Mouse (Mus musculus) left cerebral cortex, postnatal 10 days (tissue): Measurements from ENCODE around the gene Pcca. TPM values are rescaled to one million over a fixed set of nuclear protein-coding genes. Genes with fewer than 3 reads are reported as not detected.

Experiments
- DNase-seq, 2 experiments: peaks; one replicate each; pipeline ENCODE4 v3.0.0; 2021 to 2022; ENCODE audit warnings: low spot score in 2 of 2, mixed read lengths in 1 of 2; ENCODE audit errors: extremely low spot score in 1 of 2
- intact Hi-C: fragments of 180-260 bp; cut with DNase I; formaldehyde crosslinking; loops from one replicate; pipeline ENCODE4 v1.15.1; 2025
- total RNA-seq, 2 experiments: library from RNA; stranded (reverse); gene quantifications; 2 replicates each; pipeline ENCODE4 v1.2.3; 2021

The Pcca gene
- total RNA-seq, 2 experiments from 2014 or later: 35.5 to 38.2 TPM

DNA sequence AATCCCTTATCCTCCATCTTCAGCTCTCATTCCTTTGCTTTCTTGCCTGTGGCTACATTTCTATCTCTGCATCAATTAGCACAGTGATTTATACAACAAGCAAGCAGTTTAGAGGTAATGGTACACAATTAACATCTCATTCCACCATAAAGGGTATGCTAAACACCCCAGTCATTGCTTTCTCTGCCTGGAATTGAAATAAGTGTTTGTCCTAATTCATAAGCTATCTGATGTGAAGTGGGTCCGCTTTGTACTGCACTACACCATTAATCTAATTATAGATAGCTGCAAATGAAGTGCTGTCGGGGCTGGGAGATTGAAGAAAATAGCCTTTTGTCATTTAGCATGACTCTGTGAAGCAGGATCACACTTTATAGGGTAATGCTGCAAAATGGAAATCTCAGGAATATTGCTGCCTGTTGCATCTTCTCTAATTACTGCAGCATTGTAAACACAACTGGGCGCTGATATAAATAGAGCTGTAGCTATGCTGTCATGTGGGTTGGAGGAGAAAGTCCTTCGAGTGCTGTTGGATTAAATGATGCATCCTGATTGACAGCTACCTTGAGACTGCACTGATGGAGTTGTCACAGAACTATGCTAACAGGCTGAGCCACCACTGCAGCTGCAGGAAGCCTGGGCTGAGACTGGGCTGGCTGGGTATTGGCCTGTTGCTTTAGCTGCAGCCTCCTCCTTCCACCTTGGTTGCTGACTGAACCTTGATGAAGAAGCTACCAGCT, 337.9 kb downstream of the Pcca start:
- intact Hi-C loops: no loop called here

DNA sequence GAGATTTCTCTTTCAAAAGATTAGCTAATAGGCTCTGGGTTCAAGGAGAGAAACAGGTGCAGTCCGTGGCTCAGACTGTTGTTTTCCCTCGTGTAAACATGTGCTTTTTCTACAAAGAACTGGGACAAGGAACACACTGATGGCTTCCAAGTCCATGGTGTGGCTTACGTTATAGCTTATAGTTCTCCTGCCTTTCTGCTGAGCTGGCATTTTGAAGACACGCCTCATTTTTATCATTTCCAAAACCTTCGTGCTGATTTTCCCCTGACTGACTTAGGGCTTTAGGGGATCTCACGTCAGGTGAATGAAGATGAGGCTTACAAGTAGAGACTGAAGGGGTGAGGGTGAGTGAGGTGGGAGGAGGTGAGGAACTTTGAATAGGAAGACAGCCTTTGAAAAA, 338.5 kb downstream of the Pcca start:
- intact Hi-C loops: no loop called here
- DNase-seq: no peak

More for the DNA sequence above, 337.9 kb downstream of the Pcca start:
- DNase-seq: no peak

DNA sequence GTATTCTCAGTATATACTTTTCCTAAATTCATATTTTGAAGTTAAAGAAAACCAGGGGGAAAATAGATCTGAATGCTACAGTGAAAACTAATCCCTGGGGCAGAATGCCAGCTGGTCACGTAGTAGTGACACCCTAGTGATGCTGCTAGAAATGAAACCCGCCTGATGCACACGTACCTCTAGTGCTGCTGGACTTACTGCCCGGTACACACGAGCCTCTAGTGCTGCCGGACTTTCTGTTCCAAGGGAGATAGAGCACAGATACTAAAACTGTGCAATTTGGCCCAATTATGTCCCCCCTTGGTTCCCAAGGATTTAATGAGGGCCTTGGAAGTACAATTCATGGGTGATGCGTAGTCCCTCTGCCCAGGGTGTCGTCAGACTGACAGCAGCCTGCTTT, 340.9 kb downstream of the Pcca start:
- intact Hi-C loops: loop anchor here (5.0 kb wide), 2 partner anchors 388 to 648 kb away; no protein-coding TSS in a partner anchor
- peak in 1 of 2 experiments; percentile 70 for DNase-seq

DNA sequence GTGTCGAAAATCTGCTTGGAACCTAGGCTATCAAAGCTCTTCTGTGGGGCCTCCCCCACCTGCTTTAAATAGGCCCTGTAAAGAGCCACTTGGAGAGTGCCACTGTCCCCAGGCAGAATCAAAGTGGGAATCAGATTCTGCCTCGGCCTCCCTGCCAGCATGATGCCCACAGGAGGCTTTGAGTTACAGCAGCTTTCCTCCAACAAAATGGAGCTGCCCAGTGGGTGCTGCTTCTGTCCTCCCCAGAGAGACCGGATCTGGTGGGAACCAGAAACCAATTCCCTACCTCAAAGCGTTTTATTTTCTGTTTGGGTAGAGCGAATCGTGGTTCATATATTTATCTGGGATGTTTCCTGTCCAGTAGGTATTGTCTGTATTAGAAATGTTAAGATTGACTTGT, 341.5 kb downstream of the Pcca start:
- intact Hi-C loops: loop anchor here (5.0 kb wide), 2 partner anchors 388 to 648 kb away; no protein-coding TSS in a partner anchor
- no peak for DNase-seq

DNA sequence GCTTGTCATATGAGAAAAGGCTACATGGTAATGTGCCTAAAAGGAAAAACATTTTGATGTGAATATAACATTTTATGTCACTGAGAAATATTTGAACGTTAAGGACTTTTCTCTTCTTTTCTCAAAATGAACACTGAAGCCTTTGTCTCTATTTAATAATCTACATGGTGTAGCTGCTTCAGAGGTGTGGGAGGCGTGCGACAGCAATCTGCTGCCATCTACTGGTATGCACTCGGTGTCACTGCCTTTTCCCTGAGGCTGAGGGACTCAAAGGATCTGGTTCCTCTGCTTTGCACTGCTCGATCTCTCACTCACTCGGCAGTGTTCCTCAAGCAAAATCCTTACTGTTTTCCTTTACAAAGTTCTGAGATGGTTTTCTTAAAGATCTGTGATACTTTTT, 342.0 kb downstream of the Pcca start:
- DNase-seq: peak; percentile 87 to 90
- intact Hi-C loops: loop anchor here (5.0 kb wide), 2 partner anchors 389 to 649 kb away; no protein-coding TSS in a partner anchor

DNA sequence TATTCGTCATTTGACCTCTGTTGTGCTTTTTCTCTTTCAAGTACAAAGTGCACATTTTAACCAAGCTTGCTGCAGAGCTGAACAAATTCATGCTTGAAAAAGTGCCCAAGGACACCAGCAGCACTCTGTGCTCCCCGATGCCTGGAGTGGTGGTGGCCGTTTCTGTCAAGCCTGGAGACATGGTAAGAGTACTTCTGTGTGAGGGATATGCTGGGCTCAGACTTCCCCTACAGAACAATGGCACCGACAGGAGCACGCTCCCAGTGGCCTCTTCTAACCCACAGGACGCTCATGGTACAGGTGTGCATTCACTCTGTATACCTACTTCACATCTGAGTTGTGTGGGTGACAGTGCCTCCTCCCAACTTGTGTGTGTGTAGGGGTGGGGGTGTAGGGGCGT, 342.6 kb downstream of the Pcca start:
- no peak for DNase-seq
- intact Hi-C loops: loop anchor here (5.0 kb wide), 2 partner anchors 389 to 649 kb away; no protein-coding TSS in a partner anchor

DNA sequence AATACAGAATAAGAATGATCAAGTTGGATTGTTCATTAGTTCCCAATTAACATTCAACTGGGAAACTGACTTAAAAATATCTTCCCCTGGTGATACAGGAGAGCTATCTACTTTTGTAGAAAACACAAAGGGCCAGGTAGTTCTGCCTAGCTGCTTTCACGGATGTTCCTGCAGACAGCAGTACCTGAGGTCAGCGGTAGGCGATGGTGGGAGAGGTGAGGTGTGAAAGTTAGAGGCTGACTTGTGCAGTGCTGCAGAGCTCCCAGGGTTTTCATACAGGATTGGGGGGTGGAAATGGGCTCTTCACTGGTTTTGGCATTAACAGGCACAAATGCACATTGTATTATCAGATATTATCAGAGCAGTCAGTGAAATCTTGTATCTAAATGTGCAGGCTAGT, 343.7 kb downstream of the Pcca start:
- DNase-seq: no peak
- intact Hi-C loops: loop anchor here (5.0 kb wide), 2 partner anchors 390 to 650 kb away; no protein-coding TSS in a partner anchor

DNA sequence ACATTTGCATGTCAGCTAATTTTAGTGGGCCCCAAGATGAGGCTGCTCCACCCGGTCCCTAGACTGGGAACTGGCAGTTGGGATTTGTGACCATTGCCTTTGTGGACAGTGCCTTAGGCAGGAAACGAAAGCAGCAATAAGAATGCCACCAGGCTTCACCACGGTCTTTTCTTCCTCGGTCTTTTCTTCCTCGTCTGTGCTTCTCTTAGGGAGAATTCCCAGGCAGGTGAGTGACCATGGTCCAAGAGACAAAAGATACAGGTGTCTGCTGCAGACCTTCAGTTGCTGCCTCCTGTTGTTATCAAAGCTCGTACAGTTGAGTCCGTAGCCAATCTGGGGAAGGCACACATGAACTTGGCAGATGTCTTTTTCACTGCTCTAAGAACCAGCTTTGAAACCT, 346.2 kb downstream of the Pcca start:
- intact Hi-C loops: no loop called here
- no peak for DNase-seq

DNA sequence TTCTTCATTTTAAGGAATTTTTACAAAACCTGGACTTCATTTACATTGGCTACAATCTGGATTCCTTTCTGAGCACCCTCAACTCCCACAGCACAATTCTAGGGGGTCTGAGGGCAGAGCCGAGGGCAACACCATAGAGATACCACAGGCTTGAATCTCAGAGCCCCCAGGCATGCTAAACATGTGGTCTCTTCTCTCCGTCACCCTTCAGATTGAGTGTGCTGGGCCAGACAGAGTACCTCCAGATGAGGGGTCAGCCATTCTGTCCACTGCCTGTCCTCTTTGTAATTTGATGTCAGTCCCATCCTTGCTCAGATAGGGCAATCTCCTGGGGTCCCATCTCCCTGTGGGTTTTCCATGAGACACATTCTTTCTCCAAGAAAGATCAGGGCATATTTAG, 347.6 kb downstream of the Pcca start:
- no peak for DNase-seq
- intact Hi-C loops: no loop called here

DNA sequence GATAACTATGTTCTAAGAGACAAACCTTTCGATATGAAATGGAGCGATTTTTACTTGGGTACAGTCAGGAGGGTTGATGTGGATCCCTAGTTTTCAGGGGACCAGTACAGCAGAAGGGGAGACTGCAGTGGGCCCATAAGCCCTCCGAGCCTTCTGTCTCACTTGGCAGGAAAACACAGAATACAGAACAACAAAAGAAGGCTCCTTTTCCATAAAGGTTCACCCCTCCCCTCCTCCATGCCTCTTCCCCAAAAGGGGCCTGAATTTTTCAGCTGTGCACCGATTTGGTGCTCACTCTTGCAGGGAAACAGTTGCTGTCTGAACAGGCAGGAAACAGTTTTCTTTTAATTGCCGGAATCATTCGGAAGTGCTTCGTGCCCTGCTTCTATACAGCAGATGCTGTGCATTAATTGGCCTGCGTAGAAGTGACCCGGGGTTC, 348.1 kb downstream of the Pcca start:
- intact Hi-C loops: no loop called here
- DNase-seq: no peak

DNA sequence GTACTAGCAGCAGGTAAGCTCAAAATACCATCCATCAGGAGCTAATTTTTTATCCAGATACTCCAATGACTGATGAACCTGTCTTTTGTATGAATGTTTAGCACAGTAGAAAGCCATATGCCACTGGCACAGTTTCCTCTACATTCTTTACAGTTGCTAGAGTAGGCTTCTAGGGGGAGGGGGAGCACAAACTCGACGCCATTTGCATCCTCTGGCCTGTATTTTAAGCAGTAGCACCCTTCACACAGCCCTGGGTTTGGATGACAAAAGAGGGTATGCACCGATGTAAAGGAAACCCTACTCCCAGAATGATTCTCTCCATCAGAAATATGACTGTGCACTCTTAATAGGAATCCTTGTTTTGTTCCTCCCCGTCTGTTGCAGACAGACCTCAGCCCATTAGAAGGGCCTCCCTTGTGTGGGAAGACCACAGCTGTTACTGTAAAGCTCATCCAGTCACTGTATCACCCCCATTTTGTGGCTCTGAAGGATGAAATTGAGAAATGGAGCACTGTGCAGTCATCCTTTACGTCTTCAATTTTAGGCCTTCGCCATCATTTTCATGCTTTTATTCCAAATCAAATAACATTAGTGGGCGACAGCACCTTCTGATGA, 348.8 kb downstream of the Pcca start:
- intact Hi-C loops: no loop called here
- DNase-seq: no peak

DNA sequence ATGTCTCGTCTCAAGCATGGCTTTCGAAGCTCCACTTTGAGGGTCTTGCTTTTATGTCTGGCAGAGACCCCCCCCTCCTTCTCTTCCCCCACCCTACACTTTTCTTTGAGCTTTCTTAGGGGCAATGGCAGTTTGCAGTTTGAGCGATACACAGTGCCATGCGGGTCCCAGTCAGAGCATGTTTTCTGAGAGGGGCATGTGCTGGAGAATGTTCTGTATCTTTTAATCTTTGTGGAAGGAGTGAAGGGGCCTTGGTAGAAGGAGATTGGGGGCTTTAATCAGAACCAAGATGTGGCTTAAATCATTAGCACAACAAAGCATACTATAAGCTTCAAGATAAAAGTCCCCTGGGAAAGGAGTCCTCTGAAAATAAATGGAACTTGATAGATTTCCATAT, 349.3 kb downstream of the Pcca start:
- intact Hi-C loops: no loop called here
- no peak for DNase-seq

DNA sequence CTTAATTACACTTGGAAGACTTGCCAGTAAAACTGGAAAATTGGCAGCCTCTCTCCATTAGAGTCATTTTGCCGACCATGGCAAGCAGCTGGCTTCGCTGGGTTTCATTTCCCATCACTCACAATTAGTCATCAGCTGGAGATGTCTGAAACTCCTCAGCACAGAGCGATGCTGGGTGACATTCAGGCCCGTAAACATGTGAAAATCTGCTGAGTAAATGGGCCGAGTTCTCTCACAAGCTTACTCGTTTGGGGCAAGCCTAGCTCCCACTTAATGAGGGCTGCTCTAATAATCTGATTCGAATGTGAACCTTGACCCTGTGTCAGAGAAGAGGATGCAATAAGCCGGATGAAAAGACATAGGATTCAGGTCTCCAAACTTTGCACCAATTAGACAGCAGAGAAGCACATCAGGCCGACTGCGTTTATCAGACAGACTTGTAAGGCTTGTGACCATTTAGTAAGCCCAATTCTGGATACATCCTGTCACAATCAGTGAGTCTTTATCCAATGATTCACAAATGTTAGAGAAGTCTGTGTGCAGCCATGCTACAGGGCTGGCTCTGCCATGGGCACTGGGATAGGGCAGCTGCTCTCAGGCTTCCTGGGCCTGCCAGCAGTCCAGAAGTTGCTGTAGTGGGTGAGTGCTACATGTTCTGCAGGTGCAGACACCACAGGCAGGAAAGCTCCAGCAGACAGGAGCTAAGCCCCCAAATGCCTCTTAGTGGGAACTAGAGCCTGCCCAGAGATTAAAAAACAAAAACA, 349.9 kb downstream of the Pcca start:
- intact Hi-C loops: no loop called here

DNA sequence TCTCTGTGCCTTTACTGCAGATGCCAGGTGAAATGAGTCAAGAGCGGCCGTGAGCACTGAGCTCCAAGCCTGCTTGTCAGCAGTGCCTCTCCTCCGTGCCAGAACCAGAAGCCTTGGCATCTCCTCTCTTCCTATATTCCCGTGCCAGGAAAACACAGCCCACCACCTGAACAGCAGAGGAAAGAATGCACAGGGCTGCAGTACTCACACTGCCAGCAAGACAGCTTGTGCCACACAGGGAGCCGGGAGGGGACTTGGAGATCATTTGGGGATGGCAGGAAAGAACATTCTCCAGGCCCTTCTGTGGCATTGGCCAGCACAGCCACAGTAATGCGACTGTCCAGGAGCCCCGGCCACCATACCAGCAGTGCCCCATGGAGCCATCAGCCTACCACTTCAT, 351.8 kb downstream of the Pcca start:
- peak in 1 of 2 experiments; percentile 49 for DNase-seq
- intact Hi-C loops: no loop called here

More for the DNA sequence above, 349.9 kb downstream of the Pcca start:
- DNase-seq: peak in 1 of 2 experiments; percentile 40

DNA sequence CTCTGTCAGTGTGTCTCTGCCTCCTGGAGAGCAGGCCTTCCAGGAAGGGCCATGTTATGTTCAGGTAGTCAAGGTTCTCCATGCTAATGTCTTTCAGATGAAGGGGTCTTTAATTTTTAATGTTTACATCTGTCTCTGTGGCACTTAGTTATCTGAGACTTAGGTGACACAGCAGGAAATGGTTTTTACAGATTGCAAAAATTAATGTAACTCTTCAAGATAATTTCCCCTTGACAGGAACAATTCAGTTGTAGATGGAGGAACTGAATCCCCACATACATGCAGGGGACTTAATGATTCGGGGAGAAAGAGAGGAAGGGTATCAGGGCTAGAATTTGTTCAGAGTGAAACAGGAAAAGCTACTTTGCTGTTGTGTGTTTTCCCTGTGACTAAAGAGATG, 353.2 kb downstream of the Pcca start:
- DNase-seq: no peak
- intact Hi-C loops: no loop called here

DNA sequence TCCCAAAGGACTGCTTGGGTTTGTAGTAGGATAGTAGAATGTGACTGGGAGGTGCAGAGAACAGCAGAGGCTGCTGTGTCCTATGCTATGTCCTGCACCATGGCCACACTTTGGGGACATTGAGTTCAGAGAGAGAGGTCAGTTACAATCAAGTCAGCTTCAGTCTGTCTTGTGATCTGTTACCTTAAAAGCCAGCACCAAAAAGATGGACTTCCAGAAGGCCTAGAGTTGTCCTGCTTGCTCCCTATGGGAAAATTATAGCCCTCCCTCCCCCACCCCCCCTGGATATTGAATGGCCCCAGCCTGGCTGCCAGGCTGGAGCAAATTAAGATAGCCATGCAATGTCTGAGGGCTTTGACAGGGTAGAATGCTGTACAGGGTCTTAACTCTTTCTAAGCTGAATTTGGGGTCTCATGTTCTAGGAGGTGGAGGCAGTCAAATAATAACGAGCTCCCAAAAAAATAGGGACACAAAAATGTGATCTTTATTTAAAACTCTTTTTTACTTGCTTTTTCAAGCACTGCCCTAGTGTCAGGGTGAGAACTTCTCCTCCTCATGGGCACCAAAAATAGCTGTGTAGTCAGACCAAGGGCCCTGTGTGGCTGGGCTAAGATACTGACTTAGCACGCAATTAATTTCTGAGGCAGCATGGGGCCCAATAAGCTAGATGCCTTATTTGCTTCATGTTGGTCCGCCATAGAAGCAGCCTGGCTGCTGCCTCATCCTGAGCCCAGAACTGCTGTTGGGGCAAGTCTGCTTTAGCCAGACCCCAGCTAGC, 353.8 kb downstream of the Pcca start:
- intact Hi-C loops: no loop called here

DNA sequence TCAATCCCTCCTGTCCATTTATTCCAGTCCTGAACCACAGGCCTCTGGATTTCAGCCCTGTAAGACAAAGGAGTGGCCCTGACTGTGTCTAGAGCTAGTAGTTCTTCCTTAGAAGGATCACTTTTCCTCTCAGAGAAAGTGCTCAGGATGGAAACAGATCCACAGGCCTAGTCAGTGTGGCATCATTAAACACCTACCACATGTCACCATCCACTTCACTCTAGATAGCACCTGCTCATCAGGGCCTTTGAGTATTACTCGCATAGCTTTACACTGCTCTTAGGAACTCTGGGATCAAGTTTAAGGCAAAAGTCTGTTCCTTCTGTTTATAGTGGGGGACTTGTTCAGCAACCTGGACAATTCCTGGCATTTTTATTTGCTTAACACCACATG, 354.4 kb downstream of the Pcca start:
- intact Hi-C loops: no loop called here
- no peak for DNase-seq

More for the DNA sequence above, 353.8 kb downstream of the Pcca start:
- no peak for DNase-seq

DNA sequence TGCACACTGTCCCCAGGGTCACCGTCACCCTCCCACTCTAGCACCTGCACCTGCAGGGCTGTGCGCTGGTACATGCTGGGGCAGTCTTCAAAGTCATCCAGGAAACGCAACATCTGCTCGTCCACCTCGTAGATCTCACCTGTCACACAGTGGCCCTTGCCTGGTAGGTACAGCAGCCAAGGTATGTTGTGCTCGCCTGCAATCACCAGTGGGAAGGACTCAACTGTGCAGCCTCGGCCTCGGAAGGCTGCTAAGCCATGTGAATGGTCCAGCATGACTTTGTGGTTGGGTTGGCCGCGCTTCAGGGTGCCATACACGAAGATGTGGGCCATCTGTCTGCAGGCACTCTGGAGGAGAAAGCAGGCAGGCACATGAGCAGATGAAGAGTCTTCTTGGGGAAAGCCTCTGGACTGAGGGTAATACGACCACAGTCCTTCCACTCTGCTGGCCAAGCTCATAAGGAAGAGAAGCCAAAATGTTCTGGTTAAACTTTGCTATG, 357.4 kb downstream of the Pcca start:
- intact Hi-C loops: no loop called here
- no peak for DNase-seq

DNA sequence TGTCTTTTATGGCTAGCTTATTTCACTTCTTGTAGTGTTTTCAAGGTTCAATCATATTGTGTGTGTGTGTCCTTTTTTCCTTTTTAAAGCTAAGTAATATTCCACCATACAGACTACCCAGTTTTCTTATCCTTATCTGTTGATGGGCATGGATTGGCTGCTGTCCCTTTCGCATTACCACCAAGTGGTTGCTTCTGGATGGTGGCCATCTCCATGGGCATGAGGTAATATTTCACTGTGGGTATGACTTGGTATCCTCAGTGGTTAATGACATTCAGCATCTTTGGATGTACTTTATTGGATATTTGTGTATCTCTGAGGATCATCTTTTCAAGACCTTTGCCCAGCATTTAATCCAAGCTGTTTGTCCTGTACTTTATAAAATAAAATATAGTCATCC, 362.0 kb downstream of the Pcca start:
- intact Hi-C loops: no loop called here
- no peak for DNase-seq
